Mouse (Mus musculus) embryonic facial prominence, embryonic 15.5 days (tissue): ENCODE results near the gene Pemt. TPM values are rescaled to one million over a fixed set of nuclear protein-coding genes. Genes with fewer than 3 reads are reported as not detected.

ENCODE experiments used
- polyA plus RNA-seq: library from polyadenylated mRNA; unstranded; fragments of >200 nt; fragmentation: Nextera tagmentation; extraction: Ambion mirVana; gene quantifications from 2 replicates; pipeline ENCODE4 v1.2.1, GENCODE M21; 2015

Gene Pemt
- polyA plus RNA-seq, 1 experiment from 2014 or later: 5.9 TPM

Other genes starting within 250 kb of the Pemt start
- 36.6 and 38.9 TPM in 2 replicates for gene Flcn, start 236.5 kb downstream of the Pemt start, polyA plus RNA-seq
- 42.7 and 43.4 TPM in 2 replicates for gene Nt5m, start 207.0 kb downstream of the Pemt start, polyA plus RNA-seq
- 175 and 181 TPM in 2 replicates for gene Cops3, start 206.7 kb downstream of the Pemt start, polyA plus RNA-seq
- 37.6 and 39.4 TPM in 2 replicates for gene Med9, start 98.3 kb downstream of the Pemt start, polyA plus RNA-seq
- gene Rasd1, start 81.5 kb downstream of the Pemt start, polyA plus RNA-seq: 3.1 and 3.4 TPM in 2 replicates
- 22.2 and 25.4 TPM in 2 replicates for gene Rai1, start 58.5 kb upstream of the Pemt start, polyA plus RNA-seq
- 76.7 and 78.1 TPM in 2 replicates for gene Srebf1, start 176.1 kb upstream of the Pemt start, polyA plus RNA-seq